Mouse (Mus musculus): ENCODE data around the gene Morn4.

Gene Morn4

DNA sequence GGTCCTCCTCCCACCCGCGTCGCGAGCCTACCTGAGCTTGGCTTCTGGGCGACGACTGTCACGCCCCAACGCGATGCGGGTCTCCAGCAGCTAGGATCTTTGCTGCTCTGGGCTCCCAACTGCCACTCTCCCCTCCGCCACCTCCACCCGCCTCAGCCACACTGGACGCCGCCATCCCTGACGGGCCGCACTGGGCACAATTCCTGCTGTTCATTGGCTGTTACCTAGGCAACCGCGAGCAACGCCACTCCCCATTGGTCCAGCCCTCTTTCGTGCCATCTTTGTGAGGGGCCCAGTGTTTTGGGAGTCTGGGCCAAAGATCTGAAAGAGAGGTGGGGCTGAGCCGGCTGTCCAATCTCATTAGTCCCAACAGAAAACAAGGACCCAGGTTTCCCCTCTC, at the start of gene Morn4:
TSS of gene Morn4 (minus strand) at position 192 of the 400 bp plus-strand sequence.
- peak; percentile 91 to 95 for DNase-seq (ENCODE audit: inconsistent age in 2 of 2, low spot score in 1 of 2)

DNA sequence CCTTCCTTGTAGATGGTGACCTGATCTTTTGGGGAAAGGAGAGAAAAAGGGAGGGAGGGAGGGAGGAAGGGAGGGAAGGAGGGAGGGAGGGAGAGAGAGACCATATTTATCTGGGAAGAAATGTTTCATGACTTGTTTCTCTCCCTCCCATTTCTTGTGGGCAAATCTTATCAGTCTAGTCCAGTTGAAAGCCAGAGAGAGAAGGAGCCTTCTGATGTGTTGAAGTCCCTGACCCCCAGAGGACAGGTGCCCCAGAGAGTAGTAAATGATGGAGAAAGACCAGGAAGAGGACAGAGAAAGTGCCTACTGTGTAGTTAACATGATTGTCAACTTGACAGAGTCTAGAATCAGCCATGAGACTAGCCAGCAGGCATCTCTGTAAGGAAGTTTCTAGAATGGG, 48.9 kb upstream of the Morn4 start:
- no peak for DNase-seq (ENCODE audit: inconsistent age in 2 of 2, low spot score in 1 of 2)

DNA sequence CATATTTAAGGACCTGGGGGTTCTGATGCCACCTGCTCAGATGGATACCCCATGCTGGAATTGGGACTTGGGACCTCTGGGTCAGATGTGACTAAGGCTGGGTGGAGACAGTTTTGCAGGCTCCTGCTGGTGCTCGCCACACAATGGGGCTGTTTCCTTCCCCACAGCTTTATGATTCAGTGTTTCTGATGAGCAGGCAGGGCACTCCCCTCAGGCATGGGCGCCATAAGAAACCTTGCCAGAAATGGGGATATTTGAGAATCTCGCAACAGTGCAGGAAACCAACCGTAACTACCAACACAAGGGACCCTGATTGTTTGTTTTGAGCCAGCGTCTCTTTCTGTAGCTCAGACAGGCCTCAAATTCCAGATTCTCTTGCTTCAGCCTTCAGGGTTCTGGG, 44.9 kb upstream of the Morn4 start:
- peak in 1 of 2 experiments; percentile 44 for DNase-seq (ENCODE audit: inconsistent age in 2 of 2, low spot score in 1 of 2)

DNA sequence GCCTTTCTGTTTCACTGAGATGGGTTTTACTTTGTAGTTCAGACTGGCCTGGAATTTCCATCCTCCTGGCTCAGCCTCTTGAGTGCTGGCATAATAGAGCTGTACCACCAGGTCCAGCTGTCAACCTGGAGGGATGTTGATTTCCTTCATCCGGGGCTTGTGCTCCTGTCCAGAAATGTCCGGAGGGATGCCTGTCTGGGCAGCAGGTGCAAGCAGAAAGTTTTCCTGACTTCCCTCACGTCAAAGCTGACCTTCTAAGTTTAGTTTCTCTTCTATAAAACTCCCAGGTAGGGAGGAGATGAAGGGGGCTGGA, 44.1 kb upstream of the Morn4 start:
- no peak for DNase-seq (ENCODE audit: inconsistent age in 2 of 2, low spot score in 1 of 2)

DNA sequence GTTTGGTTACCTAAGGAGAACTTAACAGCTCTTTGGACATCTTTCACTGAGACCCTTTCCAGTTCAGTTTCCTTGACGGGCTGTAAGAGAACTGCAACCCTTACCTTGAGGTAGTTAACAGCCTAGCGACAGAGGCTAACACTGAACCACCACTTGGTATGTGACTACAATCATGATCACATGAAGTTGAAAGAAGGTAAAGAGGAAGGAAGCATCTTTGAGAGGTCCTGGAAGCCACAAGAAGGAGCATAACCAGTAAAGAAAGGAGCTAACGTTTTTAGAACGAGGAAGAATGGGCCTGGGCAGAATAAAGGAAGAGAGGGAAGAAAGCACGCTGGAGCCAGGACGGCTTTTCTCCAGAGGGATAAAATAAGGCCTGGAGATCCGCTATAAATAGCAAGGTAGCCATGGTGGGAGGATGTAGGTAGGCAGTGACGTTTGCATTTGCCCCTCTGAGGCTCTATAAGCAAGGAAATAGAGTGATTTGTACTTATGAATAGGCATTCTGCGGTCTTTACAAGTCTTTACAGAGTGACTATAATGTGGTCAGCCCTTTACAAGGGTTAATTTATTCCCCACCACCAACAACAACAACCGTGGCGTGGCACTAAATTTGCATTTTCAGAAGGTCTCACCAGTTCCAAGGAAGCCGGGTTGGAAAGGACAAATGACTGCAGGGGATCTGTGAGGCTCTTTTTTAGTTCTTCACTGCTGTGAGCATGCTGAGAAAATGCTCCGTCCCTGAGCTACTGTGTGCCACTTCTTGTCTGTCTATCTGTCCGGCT, 43.5 kb upstream of the Morn4 start:
- peak in 1 of 2 experiments; percentile 59 for DNase-seq (ENCODE audit: inconsistent age in 2 of 2, low spot score in 1 of 2)

DNA sequence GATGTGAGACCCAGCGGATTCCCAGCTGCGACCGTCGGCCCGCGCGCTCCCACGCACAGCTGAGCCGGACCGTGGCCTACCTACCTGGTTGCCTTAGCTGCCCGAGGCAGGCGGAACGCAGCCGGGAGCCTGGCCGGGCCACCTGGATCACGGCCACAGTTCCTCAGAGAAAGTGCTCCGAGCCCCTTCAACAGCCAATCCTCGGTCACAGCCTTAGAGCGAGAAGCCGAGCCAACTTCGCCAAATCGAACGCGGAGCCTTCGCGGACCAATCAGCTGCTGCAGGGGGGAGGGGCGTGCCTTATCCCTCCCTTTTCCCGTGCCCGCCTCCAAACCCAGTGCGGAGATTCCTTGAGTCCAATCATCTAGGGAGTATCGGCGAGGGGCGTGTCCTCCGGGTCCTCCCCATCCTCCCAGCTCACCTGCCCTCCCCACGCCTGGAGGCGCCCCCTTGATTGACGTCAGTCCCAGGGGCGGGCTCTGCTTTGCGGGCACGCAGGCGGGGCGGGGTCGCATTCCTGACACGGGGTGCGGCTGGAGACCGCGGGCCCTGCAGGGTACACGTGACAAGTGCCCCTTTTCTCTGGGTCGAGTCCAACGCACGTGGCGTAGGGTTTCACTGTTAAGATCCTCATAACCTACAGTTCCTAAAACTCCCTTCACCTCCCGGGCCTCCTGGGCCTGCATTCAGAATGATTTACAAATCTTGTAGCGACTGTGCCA, 42.8 kb upstream of the Morn4 start, which contains the start of gene Avpi1:
TSS of gene Avpi1 (minus strand) at position 273 of the 722 bp plus-strand sequence.
- peak; percentile 99 to 100 for DNase-seq (ENCODE audit: inconsistent age in 2 of 2, low spot score in 1 of 2)

DNA sequence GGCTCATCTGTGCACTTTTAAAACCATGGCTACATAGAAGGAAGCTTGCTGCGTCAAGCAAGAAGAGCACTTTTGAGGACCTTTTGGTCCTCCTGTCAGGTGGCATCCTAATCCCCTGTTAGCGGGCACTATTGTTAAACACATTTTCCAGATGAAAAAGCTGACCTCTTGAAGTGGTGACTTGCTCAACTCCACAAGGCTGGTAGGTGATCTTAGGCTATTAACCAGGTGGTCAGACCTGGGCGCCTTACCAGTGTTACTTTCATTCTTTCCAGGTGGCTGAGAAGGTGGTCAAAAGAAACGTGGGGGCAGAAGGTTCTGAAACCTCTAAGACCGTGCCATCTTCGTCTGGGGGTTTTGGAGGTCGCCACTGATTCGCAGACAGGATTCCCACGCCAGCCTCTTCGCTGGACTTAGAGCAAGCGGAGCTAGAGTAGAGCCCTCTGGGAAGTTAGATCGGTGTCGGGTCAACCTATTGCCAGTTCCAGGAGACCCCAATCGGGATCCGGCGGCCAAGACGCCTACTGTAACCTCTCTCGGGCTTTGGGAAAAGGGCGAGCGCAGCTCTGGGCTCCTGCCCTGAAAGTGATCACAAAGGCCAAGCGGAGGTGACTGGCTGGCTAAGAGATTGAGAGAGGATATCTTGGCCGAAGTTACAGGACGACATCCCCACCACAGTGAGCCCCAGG, 42.0 kb upstream of the Morn4 start:
- DNase-seq (ENCODE audit: inconsistent age in 2 of 2, low spot score in 1 of 2) = no peak

DNA sequence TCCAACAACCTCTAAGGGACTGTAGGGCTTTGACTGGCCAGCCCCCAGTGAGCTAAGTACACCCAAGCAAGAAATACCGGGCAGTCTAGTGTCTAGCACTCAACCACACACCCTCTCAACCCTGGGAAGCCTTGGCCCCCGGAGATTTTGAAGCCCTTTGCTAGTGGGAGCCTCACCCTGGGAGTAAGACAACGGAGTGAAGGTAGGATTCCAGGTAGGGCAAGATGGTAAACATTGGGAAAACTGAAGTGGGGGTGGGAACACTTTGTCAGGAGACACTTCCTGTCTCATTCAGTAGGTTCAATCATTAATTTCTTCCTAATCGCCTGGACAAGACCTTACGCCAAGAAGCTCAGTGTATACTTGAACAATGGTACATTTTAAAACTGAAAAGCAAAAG, 40.9 kb upstream of the Morn4 start:
- DNase-seq (ENCODE audit: inconsistent age in 2 of 2, low spot score in 1 of 2) = no peak

DNA sequence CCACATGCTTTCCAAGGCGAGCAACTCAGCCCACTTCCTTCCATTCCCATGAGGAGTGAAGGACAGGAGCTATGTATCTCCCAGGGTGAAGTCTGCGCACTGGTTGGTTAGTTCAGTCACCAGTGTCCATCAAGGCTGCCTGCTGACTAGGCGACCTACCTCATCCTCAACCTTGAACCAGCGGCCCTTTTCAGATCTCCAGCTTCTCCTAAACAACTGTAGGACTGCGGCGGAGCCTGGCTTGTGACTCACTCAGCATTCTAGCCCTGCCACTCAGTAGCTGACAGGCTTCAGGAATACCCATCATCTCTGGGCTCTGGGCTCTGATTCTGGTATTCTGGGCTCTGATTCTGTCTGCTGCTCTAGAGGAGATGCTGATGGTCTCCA, 40.1 kb upstream of the Morn4 start:
- peak; percentile 83 to 93 for DNase-seq (ENCODE audit: inconsistent age in 2 of 2, low spot score in 1 of 2)

DNA sequence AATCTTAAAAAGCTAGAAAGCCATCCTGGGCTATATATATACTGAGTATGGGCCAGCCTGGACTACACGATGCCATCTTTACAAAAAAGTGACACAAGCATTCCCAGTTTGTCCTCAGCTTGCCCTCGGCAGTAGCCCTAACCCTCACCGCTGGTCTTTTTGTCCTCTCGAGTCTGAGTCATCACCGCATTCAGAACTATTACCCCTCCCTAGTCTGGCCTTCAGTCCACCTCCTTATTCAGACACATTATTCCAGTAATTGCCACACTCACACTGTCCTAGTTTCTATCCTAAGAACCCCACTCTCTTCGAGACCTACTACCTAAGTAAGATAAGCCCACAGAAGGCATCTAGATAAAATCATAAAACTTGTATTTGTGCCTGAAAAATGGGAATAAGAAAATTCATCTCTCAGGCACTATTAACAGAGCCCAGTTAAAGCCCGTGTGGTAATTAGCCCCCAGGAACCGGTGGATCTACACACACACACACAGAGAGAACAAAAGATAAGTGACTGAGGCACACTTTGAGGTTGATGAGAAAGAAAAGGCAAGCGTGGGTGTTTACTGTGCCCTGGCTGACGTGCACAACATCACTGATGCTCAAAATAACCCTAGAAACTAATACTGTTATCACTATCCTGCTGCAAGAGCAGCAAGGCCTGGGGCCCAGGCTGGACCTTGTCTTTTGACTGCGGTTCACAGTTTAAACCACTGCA, 39.5 kb upstream of the Morn4 start:
- DNase-seq (ENCODE audit: inconsistent age in 2 of 2, low spot score in 1 of 2) = peak; percentile 59 to 82

DNA sequence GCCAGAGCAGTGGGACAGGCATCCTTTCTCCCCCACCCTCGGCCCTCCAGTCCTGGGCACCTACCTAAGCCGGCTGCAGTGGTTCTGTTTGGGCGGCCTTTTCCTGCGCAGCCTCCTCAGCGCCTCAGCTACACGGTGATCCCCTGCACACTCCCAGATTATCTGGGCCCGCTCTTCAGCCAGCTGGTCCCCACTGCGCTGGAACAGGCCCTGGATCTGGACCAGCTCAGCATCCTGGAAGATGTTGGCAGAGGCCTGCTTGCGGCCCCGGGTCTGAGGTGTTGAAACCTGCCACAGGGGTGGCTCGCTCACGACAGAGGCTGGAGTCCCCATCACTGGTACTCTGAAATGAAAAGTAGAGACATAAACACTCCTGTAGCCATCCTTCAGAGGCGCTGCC, 38.5 kb upstream of the Morn4 start:
- DNase-seq (ENCODE audit: inconsistent age in 2 of 2, low spot score in 1 of 2) = peak in 1 of 2 experiments; percentile 38

DNA sequence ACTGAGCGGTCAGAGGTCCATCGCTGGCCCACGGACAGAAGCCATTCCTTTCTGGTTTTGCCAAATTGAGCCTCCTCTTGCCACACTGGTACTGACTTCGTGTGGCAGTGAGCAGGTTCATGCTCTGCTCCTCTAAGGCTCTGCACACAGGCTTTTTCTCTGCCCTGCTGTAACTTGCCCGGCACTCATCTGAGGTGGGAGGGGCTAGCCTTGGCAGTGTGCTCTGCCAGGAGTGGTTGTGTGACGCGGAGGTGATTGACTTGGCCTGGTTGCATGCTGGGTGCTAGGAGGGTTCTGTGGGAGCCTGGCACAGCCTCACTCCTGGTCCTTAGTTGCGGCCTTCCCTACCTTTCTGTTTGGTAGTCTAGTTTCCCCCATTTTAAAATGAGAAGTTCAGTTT, 34.3 kb upstream of the Morn4 start:
- peak; percentile 52 to 72 for DNase-seq (ENCODE audit: inconsistent age in 2 of 2, low spot score in 1 of 2)

DNA sequence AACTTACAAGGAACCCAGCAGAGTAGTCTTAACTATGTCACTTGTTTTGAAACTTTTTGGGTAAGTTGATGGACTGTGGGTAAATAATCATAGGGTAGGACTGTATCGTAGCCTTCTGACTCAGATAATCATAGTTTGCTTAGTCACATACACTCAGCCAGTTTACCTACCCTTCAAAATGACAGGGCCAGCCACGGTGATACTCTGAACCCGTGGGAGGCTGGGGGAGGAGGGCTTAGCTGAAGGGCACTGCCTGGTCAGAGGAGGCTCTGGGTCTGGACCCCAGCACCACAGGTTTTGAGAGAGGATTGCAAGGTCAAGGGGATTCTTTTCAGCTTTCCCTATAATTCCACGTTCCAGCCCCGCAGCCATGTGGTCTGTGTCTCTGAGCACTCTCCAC, 32.4 kb upstream of the Morn4 start:
- DNase-seq (ENCODE audit: inconsistent age in 2 of 2, low spot score in 1 of 2) = peak in 1 of 2 experiments; percentile 60

DNA sequence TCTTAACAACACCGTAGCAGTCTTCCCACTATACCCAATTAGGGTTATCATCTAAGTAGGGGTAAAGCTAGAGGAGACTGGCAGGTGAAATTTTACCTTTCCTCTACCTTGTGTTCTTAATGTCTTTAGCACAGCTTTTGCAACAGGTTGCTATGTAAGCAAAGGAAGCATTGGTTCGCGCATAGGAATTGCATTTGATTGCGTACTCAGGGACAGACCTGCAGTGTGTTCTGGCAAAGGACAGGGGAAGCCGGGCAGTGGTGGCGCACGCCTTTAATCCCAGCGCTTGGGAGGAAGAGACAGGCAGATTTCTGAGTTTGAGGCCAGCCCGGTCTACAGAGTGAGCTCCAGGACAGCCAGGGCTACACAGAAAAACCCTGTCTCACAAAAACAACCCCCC, 32.0 kb upstream of the Morn4 start:
- peak in 1 of 2 experiments; percentile 18 for DNase-seq (ENCODE audit: inconsistent age in 2 of 2, low spot score in 1 of 2)

DNA sequence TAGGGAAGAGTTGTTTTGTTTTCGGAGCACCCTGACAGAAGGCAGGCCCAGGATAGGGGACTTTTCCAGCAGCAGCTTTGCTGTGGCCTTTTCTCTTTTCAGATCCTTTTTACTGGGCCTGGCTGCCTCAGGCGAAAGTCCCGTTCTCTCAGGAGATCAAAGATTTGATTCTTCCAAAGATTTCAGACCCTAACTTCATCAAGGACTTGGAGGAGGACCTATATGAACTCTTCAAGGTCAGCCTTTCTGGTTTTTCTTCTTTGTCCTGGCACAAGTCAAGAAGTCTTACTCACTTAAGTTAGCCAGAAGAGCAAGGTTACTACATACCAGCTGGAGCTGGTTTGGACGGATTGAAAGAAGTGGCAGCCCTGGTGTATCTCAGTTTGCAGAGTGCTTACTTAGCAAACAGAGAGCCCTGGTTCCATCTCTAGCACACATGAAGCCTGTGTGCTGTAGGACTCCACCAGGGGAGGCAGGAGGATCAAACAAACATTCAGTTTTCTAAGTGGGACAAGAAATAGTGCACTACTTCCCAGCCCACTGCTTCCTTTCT, 29.7 kb upstream of the Morn4 start:
- peak in 1 of 2 experiments; percentile 53 for DNase-seq (ENCODE audit: inconsistent age in 2 of 2, low spot score in 1 of 2)

DNA sequence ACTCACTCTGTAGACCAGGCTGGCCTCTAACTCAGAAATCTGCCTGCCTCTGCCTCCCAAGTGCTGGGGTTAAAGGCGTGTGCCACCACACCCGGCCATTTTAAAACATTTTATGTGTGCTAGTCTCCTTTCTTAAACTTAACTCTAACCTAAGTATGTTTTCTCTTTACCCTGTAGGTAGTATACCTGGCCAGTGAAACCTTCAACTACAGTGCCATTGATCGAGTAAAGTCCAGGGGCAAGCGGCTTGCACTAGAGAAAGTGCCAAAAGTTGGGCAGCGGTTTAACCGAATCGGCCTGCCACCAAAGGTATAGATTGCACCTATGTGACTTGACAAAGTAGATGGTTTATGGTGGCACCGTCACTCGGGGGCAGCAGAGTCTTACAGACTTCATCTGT, 18.5 kb upstream of the Morn4 start:
- DNase-seq (ENCODE audit: inconsistent age in 2 of 2, low spot score in 1 of 2) = no peak

DNA sequence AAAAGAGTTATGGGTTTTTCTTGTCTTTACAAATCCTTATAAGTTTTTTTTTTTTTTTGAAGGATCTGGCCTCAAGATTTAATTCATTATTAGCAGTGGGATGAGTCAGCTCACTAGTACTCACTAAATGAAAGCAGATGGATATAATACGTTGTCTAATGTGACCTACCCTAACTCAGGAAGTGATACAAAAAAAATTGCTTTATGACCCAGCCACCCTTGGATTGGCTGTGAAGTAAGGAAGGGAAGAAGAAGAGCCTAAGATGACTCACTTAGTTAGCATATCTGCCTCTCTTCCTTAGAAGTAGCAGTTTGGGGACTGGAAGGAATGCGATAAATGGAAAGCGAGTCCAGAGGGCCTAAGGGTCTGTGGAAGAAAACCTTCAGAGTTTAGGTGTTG, 13.2 kb upstream of the Morn4 start:
- DNase-seq (ENCODE audit: inconsistent age in 2 of 2, low spot score in 1 of 2) = no peak

DNA sequence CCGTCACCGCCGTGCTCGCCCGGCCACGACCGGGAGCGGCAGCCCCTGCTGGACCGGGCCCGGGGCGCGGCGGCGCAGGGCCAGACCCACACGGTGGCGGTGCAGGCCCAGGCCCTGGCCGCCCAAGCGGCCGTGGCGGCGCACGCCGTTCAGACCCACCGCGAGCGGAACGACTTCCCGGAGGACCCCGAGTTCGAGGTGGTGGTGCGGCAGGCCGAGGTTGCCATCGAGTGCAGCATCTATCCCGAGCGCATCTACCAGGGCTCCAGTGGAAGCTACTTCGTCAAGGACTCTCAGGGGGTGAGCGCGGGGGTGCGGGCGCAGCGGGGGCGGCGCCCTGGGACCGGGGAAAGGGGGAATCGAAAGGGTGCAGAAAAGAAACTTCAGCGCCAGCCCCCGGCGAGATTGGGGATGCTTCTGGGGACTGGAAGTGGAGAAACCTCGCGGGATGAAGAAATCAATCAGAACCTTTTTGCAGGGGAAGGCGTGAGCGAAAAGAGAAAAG, 4.5 kb upstream of the Morn4 start:
- DNase-seq (ENCODE audit: inconsistent age in 2 of 2, low spot score in 1 of 2) = no peak

DNA sequence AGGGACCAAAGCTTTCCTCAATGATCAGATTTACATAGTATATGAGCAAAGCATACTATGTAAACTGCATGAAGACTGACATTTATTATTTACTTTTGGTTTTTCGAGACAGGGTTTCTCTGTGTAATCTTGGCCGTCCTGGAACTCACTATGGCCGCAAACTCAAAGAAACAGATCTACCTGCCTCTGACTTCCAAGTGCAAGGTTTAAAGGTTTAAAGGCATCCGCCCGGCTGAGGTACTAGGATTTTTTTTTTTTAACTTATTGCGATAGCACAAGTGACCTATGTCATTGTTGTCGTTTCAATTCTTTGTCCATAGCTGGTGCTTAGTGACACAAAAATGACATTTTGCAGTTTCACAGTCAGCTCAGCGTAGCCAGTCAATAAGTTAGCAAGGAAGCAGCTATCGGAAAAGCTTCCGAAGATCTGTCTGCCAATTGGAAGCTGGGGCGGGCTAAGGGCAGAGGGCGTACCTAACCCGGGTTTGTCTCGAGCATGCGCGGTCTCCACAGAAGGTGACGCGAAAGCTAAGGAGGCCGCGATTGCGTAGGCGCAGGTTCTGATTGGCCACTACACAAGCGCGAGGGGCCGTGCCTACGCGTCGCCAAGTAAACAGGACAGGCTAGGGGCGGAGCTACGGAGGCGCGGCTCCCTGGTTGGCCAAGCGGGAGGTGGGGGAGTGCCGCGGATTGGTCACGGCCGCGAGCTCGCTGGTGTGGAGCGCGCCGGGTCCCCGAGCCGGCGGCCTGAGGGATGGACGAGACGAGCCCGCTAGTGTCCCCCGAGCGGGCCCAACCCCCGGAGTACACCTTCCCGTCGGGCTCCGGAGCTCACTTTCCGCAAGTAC, 3.8 kb upstream of the Morn4 start, which contains the start of gene Pi4k2a:
TSS of gene Pi4k2a (plus strand) at position 723 of the 848 bp plus-strand sequence.
- DNase-seq (ENCODE audit: inconsistent age in 2 of 2, low spot score in 1 of 2) = peak; percentile 99 to 100
